Mouse (Mus musculus): Measurements from ENCODE around the gene Acap2.

- TF ChIP-seq CTCF (IDR thresholded peaks at IDR 0.05 in 2 of 3, conservative IDR thresholded peaks at IDR 0.05 in 1 of 3; ENCODE audit: control insufficient read depth in 1 of 3, insufficient read depth in 1 of 3, low read depth in 2 of 3, low read length in 3 of 3, poor library complexity in 1 of 3, severe bottlenecking in 1 of 3) (no peak), TAL1 (IDR thresholded peaks at IDR 0.05; ENCODE audit: low read length) (no peak), HCFC1 (IDR thresholded peaks at IDR 0.05; ENCODE audit: low read depth, low read length) (no peak), ZC3H11A (IDR thresholded peaks at IDR 0.05; ENCODE audit: low read depth, low read length) (no peak), NELFE (IDR thresholded peaks at IDR 0.05; ENCODE audit: low read depth, low read length) (no peak), MXI1 (IDR thresholded peaks at IDR 0.05; ENCODE audit: low read depth, low read length) (no peak), POLR2A (IDR thresholded peaks at IDR 0.05; ENCODE audit: control insufficient read depth in 1 of 2, insufficient read depth in 1 of 2, low read depth in 1 of 2, low read length in 2 of 2, poor library complexity in 1 of 2) (no peak), EP300 (IDR thresholded peaks at IDR 0.05; ENCODE audit: low read depth in 1 of 2, low read length in 2 of 2) (no peak), MAX (IDR thresholded peaks at IDR 0.05; ENCODE audit: low read length) (no peak), SMC3 (IDR thresholded peaks at IDR 0.05; ENCODE audit: low read depth, low read length) (no peak), ZKSCAN1 (IDR thresholded peaks at IDR 0.05; ENCODE audit: low read depth, low read length) (no peak), POLR2AphosphoS2 (IDR thresholded peaks at IDR 0.05; ENCODE audit: low read length) (no peak), USF2 (IDR thresholded peaks at IDR 0.05; ENCODE audit: borderline replicate concordance in 1 of 2, insufficient read depth in 1 of 2, low read depth in 1 of 2, low read length in 2 of 2) (no peak), MAFK (IDR thresholded peaks at IDR 0.05; ENCODE audit: borderline replicate concordance, low read depth, low read length) (no peak)
These were observed 31.4 kb downstream of the Acap2 start for GRCm38 (mm10) chr16:31169596-31169995.
